Mouse (Mus musculus) bone marrow macrophage, adult 2 months (primary cell): ENCODE measurements around the gene Gm9611.
"Not testable (repeated sequence)": the region's sequence is repeated elsewhere in the genome, so short reads cannot be mapped to it uniquely, and the experiment has no call there.

Experiments
- CTCF ChIP-seq: IDR thresholded peaks from 2 replicates; pipeline ENCODE4 v1.5.1; 2012; ENCODE audit warnings: low read depth, mild to moderate bottlenecking, low read length, moderate library complexity
- POLR2A ChIP-seq: IDR thresholded peaks from 2 replicates; pipeline ENCODE4 v1.6.1; 2012; ENCODE audit warnings: mild to moderate bottlenecking, low read depth, low read length, borderline replicate concordance

- not testable (repeated sequence) for TF ChIP-seq CTCF, POLR2A
Observed at GRCm38 (mm10) chr14:42259948-42260347, 37.2 kb downstream of the Gm9611 start, which contains the start of gene Gm17026.
